Mouse (Mus musculus) stomach, postnatal 0 days (tissue): ENCODE measurements around the gene 1700010B08Rik.

ENCODE experiments used
- CTCF ChIP-seq: IDR thresholded peaks from 2 replicates; pipeline ENCODE4 v1.5.1; 2016; ENCODE audit warnings: antibody characterized with exemption, low read depth, mild to moderate bottlenecking, moderate library complexity
- EP300 ChIP-seq: optimal IDR thresholded peaks from 2 replicates; pipeline ENCODE3; 2016; ENCODE audit warnings: antibody characterized with exemption

- TF ChIP-seq CTCF = no peak; the same call in 1 of the 2 replicates
- no peak for TF ChIP-seq EP300
These were observed 38.5 kb downstream of the 1700010B08Rik start for GRCm38 (mm10) chr2:173757624-173758155.
